Mouse (Mus musculus): ENCODE data around the gene Gm20503.

- no peak for TF ChIP-seq CTCF (IDR thresholded peaks at IDR 0.05)
- no peak for TF ChIP-seq EP300 (IDR thresholded peaks at IDR 0.05)
Observed at GRCm38 (mm10) chr4:59043074-59043473, 40.1 kb downstream of the Gm20503 start.
